Mouse (Mus musculus): ENCODE data around the gene Adamts14. TPM values are rescaled to one million over a fixed set of nuclear protein-coding genes. Genes with fewer than 3 reads are reported as not detected.
A peak's percentile ranks its signal among the peaks of the same experiment; 100 is the strongest.

The Adamts14 gene
- polyA plus RNA-seq, 1 experiment from 2014 or later: 0.45 TPM

DNA sequence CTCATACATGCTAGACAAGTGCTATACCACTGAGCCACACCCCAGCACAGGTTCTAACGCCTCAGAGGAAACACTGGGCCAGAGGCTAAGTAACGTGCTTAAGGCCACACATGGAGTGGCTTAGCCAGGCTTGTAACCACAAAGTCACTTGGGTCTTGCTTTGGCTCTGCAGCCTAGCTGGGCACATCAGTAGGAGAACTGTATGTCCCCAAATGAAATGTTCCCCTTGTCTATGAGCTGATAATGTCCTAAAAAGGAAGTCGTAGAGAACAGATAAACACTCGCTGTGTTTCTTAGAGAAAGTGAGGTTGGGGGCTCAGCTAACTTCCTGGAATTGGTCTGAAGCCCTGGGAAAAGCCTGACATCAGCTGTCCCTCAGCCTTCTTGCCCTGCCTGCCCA is 57.1 kb downstream of the Adamts14 start:
- Histone ChIP-seq H3K27me3 (peaks cover 9% of the 10 kb centered on the region; the same call in 1 of the 2 replicates), H3K4me2 (no peak overlapping the region), H3K27ac (no peak overlapping the region), H3K36me3 (replicated peaks) (no peaks in the 10 kb centered on the region), H3K9me3 (peaks cover 12% of the 10 kb centered on the region; the same call in 1 of the 2 replicates), H3K4me1 (peaks cover 6% of the 10 kb centered on the region; the same call in 1 of the 2 replicates), H3K4me3 (replicated peaks) (no peak overlapping the region), H3K9ac (no peak overlapping the region)
- no peak for ATAC-seq (ENCODE audit: low FRiP score)
- 95% methylated on average over 4 of the region's 4 CpGs for WGBS

DNA sequence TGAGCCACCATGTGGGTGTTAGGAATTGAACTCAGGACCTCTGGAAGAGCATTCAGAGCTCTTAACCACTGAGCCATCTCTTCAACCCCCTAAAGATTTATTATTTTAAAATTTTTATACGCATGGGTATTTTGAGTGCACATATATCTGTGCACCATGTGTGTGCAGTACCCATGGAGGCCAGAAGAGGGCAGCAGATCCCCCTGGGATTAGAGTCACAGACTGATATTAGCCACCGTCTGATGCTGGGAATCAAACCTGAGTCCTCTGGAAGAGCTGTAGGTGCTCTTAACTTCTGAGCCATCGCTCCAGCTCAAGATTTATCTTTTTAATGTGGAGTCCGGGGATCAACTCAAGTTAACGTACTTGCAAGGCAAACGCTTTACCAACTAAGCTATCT is 57.6 kb downstream of the Adamts14 start:
- Histone ChIP-seq H3K4me3 (replicated peaks) (no peak overlapping the region), H3K4me2 (no peak overlapping the region), H3K36me3 (replicated peaks) (no peaks in the 10 kb centered on the region), H3K9me3 (peaks cover 12% of the 10 kb centered on the region; the same call in 1 of the 2 replicates), H3K4me1 (peaks cover 6% of the 10 kb centered on the region; the same call in 1 of the 2 replicates), H3K27ac (no peak overlapping the region), H3K9ac (no peak overlapping the region), H3K27me3 (peaks cover 9% of the 10 kb centered on the region; the same call in 1 of the 2 replicates)
- 99% methylated on average over 6 of the region's 6 CpGs for WGBS
- ATAC-seq (ENCODE audit: low FRiP score): no peak

DNA sequence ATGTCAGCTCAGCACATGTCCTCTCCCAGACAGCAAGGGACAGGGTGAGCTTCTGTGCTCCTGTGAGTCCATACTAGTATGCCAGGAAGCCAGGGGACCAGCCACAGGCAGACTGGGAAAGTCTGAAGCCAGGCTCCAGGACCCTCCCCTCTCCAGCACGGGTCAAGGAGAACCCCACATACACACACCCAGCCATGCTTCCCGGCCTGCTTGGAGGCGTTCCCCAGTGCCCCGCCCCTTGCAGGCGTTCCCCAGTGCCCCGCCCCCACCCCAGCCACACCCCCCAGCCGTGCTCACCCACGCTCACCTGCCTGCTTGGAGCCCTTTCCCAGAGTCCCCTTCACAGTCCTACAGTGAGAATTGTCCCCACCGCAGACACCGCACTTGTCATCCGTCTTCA is 60.4 kb downstream of the Adamts14 start:
- 9% methylated on average over 11 of the region's 11 CpGs for WGBS
- peaks cover 6% of the 10 kb centered on the region; the same call in 1 of the 2 replicates for H3K4me1 ChIP-seq
- H3K4me3 ChIP-seq (replicated peaks): no peak overlapping the region
- H3K4me2 ChIP-seq: no peak overlapping the region
- no peaks in the 10 kb centered on the region for H3K36me3 ChIP-seq (replicated peaks)
- H3K9me3 ChIP-seq: 0 out of 2 replicates have a peak, but pooled peaks cover 6% of the 10 kb centered on the region
- ATAC-seq (ENCODE audit: low FRiP score): no peak
- no peak overlapping the region for H3K27ac ChIP-seq
- H3K27me3 ChIP-seq: peaks cover 9% of the 10 kb centered on the region; the same call in 1 of the 2 replicates
- H3K9ac ChIP-seq: no peak overlapping the region

DNA sequence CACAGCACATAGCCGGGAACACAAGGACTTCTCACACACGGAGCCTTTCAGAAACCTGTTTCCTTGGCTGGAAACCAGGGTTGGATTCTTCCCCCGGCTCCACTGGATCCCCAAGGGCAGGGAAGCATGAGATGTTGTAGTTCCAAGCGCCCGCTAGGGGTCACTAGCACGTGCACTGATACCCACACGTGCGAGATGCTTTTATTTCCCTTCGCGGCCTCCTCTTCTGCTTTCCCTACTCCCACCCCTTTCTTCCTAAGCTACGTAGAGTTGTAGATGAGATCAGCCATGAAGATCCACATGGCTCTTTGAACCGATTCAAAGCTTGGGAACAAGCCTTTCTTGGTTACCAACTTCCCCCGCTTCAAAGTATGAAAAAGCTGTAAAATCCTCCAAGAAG is 61.5 kb downstream of the Adamts14 start:
- Histone ChIP-seq H3K4me2 (no peak overlapping the region), H3K9me3 (0 out of 2 replicates have a peak, but pooled peaks cover 6% of the 10 kb centered on the region), H3K9ac (no peak overlapping the region), H3K27ac (no peak overlapping the region), H3K4me3 (replicated peaks) (no peak overlapping the region), H3K4me1 (peaks cover 6% of the 10 kb centered on the region; the same call in 1 of the 2 replicates), H3K36me3 (replicated peaks) (no peaks in the 10 kb centered on the region), H3K27me3 (peaks cover 9% of the 10 kb centered on the region; the same call in 1 of the 2 replicates)
- WGBS: 9% methylated on average over 13 of the region's 13 CpGs
- ATAC-seq (ENCODE audit: low FRiP score): peak; percentile 58; the same call in 1 of the 2 replicates

DNA sequence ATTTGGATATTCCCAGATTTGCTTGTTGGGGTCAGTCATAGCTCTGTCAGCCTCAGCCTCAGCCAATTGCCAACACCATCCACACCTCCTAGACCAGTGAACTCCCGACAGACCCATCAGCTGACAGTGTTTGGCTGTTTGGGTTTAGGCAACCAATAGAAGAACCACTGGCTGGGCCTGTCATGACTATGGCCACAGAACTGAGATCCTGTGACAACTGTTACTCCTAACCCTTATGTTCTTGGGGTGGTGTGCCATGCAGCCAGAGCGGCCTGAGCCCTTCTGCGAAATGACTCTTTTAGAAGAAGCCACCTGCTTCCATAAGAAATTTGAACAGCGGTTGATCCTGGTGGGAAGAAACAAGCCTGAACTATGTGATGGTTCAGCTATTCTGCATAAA is 62.1 kb downstream of the Adamts14 start:
- H3K9ac ChIP-seq: no peak overlapping the region
- no peak overlapping the region for H3K4me2 ChIP-seq
- H3K27ac ChIP-seq: no peak overlapping the region
- 90% methylated on average over 4 of the region's 4 CpGs for WGBS
- H3K27me3 ChIP-seq: peaks cover 9% of the 10 kb centered on the region; the same call in 1 of the 2 replicates
- no peak for ATAC-seq (ENCODE audit: low FRiP score)
- no peak overlapping the region for H3K4me3 ChIP-seq (replicated peaks)
- H3K9me3 ChIP-seq: 0 out of 2 replicates have a peak, but pooled peaks cover 6% of the 10 kb centered on the region
- peaks cover 6% of the 10 kb centered on the region; the same call in 1 of the 2 replicates for H3K4me1 ChIP-seq
- no peaks in the 10 kb centered on the region for H3K36me3 ChIP-seq (replicated peaks)

DNA sequence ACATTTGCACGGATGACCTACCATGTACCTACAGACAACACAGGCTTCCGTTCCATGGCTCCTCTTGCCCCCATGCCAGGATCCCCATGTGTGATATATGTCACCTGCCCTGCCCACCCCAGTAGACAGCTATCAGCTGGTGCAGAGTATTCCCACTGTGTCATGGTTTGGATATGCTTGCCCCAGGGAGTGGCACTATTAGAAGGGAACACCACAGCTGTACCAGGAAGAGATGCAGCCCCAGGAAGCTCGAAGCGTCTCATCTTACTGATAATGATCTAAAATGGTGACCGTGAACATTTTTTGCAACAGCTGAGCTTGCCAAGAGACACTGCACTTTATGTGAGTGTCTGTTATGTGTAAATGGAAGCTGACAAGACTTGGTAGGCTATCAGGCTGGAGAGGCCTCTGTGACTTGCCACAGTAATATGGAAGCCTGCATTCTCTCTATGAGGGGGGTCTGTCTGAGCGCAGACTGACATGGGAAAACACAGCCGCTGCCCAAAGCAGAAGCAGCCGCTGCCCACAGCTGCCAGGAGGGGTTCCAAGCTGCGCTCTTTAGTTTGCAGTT is 65.0 kb downstream of the Adamts14 start:
- Histone ChIP-seq H3K27me3 (peaks cover 6% of the 10 kb centered on the region; the same call in 1 of the 2 replicates), H3K4me3 (replicated peaks) (no peak overlapping the region), H3K36me3 (replicated peaks) (no peaks in the 10 kb centered on the region), H3K27ac (no peak overlapping the region), H3K9ac (no peak overlapping the region), H3K4me1 (peaks cover 6% of the 10 kb centered on the region; the same call in 1 of the 2 replicates), H3K9me3 (no peaks in the 10 kb centered on the region), H3K4me2 (no peak overlapping the region)
- 90% methylated on average over 9 of the region's 9 CpGs for WGBS
- no peak for ATAC-seq (ENCODE audit: low FRiP score)

DNA sequence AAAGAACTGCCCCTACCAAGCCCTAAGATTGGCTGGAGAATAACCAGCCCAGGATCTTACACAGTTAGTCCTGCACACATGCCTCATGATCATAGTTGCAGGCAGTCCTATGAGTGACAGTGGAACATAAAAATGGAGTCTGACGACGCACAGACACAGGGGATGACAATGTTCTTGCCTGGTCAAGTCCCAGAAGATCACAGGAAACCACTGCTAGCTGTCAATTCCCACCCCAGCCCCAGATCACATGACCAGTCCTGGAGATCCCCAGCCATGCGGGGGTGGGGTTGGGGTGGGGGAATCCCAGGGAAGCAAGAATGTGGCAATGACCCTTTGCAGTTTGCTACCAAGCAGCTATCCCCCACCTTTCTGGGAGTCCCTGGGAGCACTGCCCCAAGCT is 69.3 kb downstream of the Adamts14 start:
- Histone ChIP-seq H3K4me2 (no peak overlapping the region), H3K4me3 (replicated peaks) (no peak overlapping the region), H3K36me3 (replicated peaks) (no peaks in the 10 kb centered on the region), H3K27me3 (no peaks in the 10 kb centered on the region; the same call in 1 of the 2 replicates), H3K9me3 (no peaks in the 10 kb centered on the region), H3K4me1 (peaks cover 11% of the 10 kb centered on the region), H3K9ac (no peak overlapping the region), H3K27ac (no peak overlapping the region)
- ATAC-seq (ENCODE audit: low FRiP score): no peak
- WGBS: 76% methylated on average over 3 of the region's 3 CpGs

DNA sequence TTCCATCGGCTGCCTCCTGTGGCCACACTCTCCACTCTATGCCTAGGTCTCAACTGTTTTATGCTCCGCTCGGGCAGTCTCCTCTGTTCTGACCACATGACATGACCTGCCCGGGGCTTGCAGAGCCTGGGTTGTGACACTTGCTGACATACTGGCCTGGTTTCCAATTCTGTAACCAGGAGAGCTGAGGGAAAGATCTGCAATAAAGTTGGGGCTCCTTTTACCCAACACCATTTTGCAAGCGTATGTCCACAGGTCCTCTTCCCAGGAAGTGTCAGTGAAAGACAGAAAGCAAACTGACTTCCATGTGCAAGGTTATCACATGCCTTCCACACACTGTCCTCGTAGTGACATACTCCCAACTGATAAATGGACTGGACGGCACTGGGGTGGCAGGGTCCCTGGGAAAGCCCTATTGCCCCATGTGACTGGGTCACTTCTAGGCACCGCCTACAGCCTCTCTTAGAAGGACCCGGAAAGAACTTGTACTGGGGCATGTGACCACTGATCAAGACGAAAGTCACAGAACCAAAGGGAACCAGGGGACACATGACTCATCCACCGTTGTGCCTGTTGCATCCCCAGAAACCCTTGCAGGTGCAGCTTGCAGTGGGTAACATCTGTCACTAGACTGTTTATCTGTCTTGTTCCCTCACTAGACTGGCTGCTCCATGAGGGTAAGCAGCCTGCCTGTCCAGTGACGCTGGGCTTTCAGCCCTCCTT is 71.5 kb downstream of the Adamts14 start:
- no peaks in the 10 kb centered on the region for H3K9me3 ChIP-seq
- 86% methylated on average over 12 of the region's 12 CpGs for WGBS
- H3K27ac ChIP-seq: no peak overlapping the region
- H3K9ac ChIP-seq: no peak overlapping the region
- peaks cover 11% of the 10 kb centered on the region for H3K4me1 ChIP-seq
- H3K36me3 ChIP-seq (replicated peaks): no peaks in the 10 kb centered on the region
- no peaks in the 10 kb centered on the region; the same call in 1 of the 2 replicates for H3K27me3 ChIP-seq
- no peak overlapping the region for H3K4me3 ChIP-seq (replicated peaks)
- H3K4me2 ChIP-seq: no peak overlapping the region
- no peak for ATAC-seq (ENCODE audit: low FRiP score)

DNA sequence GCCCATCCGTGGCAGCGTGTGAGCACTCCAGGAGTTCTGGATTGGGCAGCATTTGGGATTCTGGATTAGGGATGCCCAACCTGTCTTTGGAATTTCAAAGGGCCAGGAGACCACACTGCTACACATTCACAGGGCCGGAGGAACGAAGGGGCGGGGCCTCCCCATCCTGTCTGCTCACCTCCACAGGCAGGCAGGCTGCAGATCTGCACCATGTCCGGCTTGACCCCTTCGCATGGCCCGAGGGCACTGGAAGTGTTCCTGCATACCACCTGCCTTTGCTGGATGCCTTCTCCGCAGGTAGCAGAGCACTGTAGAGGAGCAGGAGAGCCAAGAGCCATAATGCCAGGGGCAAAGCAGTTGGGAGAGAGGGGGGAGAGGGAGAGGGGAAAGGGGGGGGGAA is 72.2 kb downstream of the Adamts14 start:
- Histone ChIP-seq H3K9ac (no peak overlapping the region), H3K9me3 (no peaks in the 10 kb centered on the region), H3K27ac (no peak overlapping the region), H3K4me1 (peaks cover 11% of the 10 kb centered on the region), H3K4me2 (no peak overlapping the region), H3K4me3 (replicated peaks) (no peak overlapping the region), H3K27me3 (no peaks in the 10 kb centered on the region; the same call in 1 of the 2 replicates), H3K36me3 (replicated peaks) (no peaks in the 10 kb centered on the region)
- ATAC-seq (ENCODE audit: low FRiP score): no peak
- 52% methylated on average over 9 of the region's 9 CpGs for WGBS

DNA sequence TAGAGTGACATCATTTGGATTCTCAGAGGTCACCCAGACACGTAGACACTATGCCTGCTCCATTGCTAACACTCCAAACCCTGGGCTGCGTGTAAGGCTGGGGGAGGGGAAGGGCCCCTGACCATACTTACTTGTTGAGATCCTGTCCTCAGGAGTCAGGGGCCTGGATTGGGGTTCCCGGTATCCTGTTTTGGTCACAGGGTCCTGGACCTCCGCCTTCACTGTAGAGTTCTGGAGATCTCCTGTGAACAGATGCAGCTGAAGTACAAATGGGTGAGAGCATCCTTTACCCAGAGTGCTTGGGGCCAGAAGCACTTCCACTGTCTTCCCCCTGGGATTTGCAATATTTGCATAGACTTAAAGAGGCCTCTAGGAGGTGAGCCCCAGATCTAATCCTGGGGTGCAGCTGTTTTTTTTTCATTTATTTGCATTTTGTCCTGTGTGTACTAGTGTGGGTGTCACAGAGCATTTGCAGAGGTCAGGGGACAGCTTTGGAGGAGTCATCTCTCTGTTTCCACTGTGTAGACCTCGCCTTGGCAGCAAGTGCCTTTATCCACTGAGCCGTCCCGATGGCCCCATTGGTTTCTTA is 72.9 kb downstream of the Adamts14 start:
- Histone ChIP-seq H3K36me3 (replicated peaks) (no peaks in the 10 kb centered on the region), H3K27me3 (no peaks in the 10 kb centered on the region; the same call in 1 of the 2 replicates), H3K9ac (no peak overlapping the region), H3K4me3 (replicated peaks) (no peak overlapping the region), H3K9me3 (no peaks in the 10 kb centered on the region), H3K4me1 (peaks cover 11% of the 10 kb centered on the region), H3K27ac (no peak overlapping the region), H3K4me2 (no peak overlapping the region)
- WGBS: 69% methylated on average over 7 of the region's 7 CpGs
- ATAC-seq (ENCODE audit: low FRiP score): peak; percentile 30; the same call in 1 of the 2 replicates

DNA sequence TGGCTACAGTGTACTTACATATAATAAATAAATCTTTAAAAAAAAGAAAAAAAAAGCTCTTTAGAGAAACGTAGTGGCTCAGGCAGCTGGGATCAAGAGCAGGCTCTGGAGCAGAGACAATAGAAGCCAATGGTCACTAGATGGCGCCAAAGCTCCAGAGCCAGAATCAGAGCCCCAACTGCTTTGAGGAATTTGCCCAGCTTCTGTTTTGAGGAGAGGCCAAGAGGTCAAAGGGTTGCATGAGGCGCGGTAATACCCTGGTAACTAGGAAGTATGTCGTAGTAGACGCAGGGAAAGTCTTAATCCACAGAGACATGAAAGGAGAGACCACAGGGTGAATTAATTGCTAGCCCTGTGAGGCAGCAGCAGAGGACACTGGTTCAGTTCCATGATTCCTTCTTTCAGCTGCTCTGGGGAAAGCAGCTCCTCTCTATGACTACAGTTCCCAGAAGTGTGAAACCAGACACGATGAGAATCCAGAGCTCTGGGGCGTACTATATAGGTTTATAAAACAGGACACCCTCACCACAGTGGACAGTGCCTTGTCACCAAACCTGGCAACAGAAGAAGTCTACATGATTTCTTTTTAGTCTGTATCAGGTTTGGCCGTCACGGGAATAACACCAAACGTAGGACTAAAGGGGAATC is 73.5 kb downstream of the Adamts14 start:
- 21% methylated on average over 11 of the region's 11 CpGs for WGBS
- no peak overlapping the region for H3K27ac ChIP-seq
- H3K9ac ChIP-seq: no peak overlapping the region
- H3K4me1 ChIP-seq: peaks cover 11% of the 10 kb centered on the region
- no peaks in the 10 kb centered on the region for H3K9me3 ChIP-seq
- H3K36me3 ChIP-seq (replicated peaks): no peaks in the 10 kb centered on the region
- no peak overlapping the region for H3K4me3 ChIP-seq (replicated peaks)
- H3K27me3 ChIP-seq: no peaks in the 10 kb centered on the region; the same call in 1 of the 2 replicates
- peak; percentile 49; the same call in 1 of the 2 replicates for ATAC-seq (ENCODE audit: low FRiP score)
- H3K4me2 ChIP-seq: no peak overlapping the region
